Mouse (Mus musculus) liver, adult 2 months (tissue): ENCODE measurements around the gene Rpl12. TPM values are rescaled to one million over a fixed set of nuclear protein-coding genes. Genes with fewer than 3 reads are reported as not detected.

Source experiments
- DNase-seq: peaks from one replicate; pipeline ENCODE4 v3.0.0-alpha.2; 2011; ENCODE audit warnings: low read depth, low spot score; ENCODE audit errors: extremely low read depth
- H3K27ac ChIP-seq: fragments of 200-500 bp; replicated peaks from 2 replicates; pipeline ENCODE4 v1.5.1; 2012; ENCODE audit warnings: low read depth, mild to moderate bottlenecking, control low read depth, inconsistent platforms, low read length; ENCODE audit not compliant: insufficient read depth
- H3K27me3 ChIP-seq: fragments of 200-500 bp; 2 replicates; pipeline ENCODE4 v1.6.1; 2012; ENCODE audit warnings: mild to moderate bottlenecking, moderate library complexity, low read length, inconsistent platforms; ENCODE audit not compliant: control insufficient read depth, insufficient read depth
- H3K36me3 ChIP-seq: fragments of 200-500 bp; 2 replicates; pipeline ENCODE4 v1.6.1; 2012; ENCODE audit warnings: low read length, inconsistent platforms; ENCODE audit not compliant: control insufficient read depth, insufficient read depth
- H3K4me1 ChIP-seq: fragments of 200-500 bp; 2 replicates; pipeline ENCODE4 v1.6.1; 2011; ENCODE audit warnings: low read length; ENCODE audit not compliant: control insufficient read depth, insufficient read depth
- H3K4me3 ChIP-seq: fragments of 200-500 bp; 2 replicates; pipeline ENCODE4 v1.5.1; 2011; ENCODE audit warnings: low read depth, mild to moderate bottlenecking, control low read depth, low read length, moderate library complexity; ENCODE audit not compliant: insufficient read depth
- H3K79me2 ChIP-seq: fragments of 200-500 bp; 2 replicates; pipeline ENCODE4 v1.6.1; 2012; ENCODE audit warnings: inconsistent platforms, mild to moderate bottlenecking, low read length, moderate library complexity; ENCODE audit not compliant: control insufficient read depth, insufficient read depth
- H3K9ac ChIP-seq: fragments of 200-500 bp; 2 replicates; pipeline ENCODE4 v1.6.1; 2012; ENCODE audit warnings: low read depth, mild to moderate bottlenecking, control low read depth, inconsistent platforms, low read length
- CTCF ChIP-seq: fragments of 200-500 bp; IDR thresholded peaks from 2 replicates; pipeline ENCODE4 v1.5.1; 2011; ENCODE audit warnings: low read depth, low read length, control low read depth
- POLR2A ChIP-seq: fragments of 200-500 bp; IDR thresholded peaks from 2 replicates; pipeline ENCODE4 v1.6.1; 2011; ENCODE audit warnings: low read length, control low read depth; ENCODE audit not compliant: insufficient read depth; ENCODE audit errors: extremely low read depth
- WGBS: fragments of 180-500 bp; shearing (Covaris S2); methylation state at CpG from one replicate; pipeline ENCODE4 v1.1.7; 2018; 5-methylcytosine and 5-hydroxymethylcytosine counted together
- polyA plus RNA-seq: library from polyadenylated mRNA; depleted of rRNA; stranded (reverse); fragments of >200 nt; gene quantifications from 2 replicates; pipeline ENCODE4 v1.2.3, GENCODE M21; 2012
- total RNA-seq: library from RNA; depleted of rRNA; stranded (reverse); fragments of >200 nt; gene quantifications from 2 replicates; pipeline ENCODE4 v1.2.3, GENCODE M21; 2014

Rpl12 gene
- total and polyA plus RNA-seq, 2 experiments, result 158 to 473 TPM

DNA sequence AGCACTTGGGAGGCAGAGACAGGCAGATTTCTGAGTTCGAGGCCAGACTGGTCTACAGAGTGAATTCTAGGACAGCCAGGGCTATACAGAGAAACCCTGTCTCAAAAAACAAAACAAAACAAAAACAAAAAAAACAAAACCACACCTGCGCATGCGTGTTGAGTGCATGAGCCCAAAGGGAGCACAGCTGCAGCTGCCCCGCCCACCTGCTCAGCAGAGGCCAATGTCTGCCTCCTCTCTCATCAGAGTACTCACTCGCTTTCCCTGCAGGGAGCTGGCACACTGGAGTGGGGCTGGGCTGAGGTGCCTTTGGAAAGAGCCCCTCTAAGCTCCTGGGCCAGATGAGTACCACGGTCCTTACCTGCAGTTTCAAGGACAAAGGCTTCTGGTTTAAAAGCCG lies 29.6 kb upstream of the Rpl12 start:
- Histone ChIP-seq H3K27ac (no peak overlapping the region), H3K4me3 (no peak overlapping the region), H3K36me3 (peaks cover 2% of the 10 kb centered on the region), H3K4me1 (peaks cover 15% of the 10 kb centered on the region; the same call in 1 of the 2 replicates), H3K79me2 (no peaks in the 10 kb centered on the region), H3K27me3 (no peaks in the 10 kb centered on the region), H3K9ac (no peak overlapping the region)
- TF ChIP-seq CTCF (no peak), POLR2A (no peak)
- no peak for DNase-seq
- WGBS, result 91% methylated on average over 7 of the region's 7 CpGs

DNA sequence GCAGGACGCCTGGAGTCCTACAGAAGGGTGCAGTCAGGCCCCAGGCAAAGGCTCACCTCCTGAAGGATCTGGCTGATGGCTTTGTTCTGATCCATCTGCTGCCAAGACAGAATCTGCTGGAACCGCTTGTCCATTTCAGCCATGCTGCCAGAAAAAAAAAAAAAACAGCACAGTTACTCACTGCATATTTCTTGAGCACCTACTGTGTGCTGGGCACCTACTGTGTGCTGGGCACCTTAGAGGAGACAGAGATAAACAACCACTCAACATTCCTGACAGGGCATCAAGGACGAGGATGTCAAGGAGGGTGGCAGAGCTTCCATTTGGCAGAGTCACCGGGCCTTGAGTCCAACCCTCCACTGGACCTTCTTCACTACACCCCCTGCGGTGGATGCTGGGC lies 22.6 kb upstream of the Rpl12 start:
- DNase-seq, result no peak
- peaks cover 5% of the 10 kb centered on the region for H3K36me3 ChIP-seq
- 96% methylated on average over 5 of the region's 5 CpGs for WGBS
- no peaks in the 10 kb centered on the region for H3K79me2 ChIP-seq
- H3K9ac ChIP-seq, result no peak overlapping the region
- H3K4me3 ChIP-seq, result no peak overlapping the region
- H3K27me3 ChIP-seq, result no peaks in the 10 kb centered on the region
- no peaks in the 10 kb centered on the region for H3K4me1 ChIP-seq
- no peak overlapping the region for H3K27ac ChIP-seq
- TF ChIP-seq CTCF (no peak), POLR2A (no peak)

DNA sequence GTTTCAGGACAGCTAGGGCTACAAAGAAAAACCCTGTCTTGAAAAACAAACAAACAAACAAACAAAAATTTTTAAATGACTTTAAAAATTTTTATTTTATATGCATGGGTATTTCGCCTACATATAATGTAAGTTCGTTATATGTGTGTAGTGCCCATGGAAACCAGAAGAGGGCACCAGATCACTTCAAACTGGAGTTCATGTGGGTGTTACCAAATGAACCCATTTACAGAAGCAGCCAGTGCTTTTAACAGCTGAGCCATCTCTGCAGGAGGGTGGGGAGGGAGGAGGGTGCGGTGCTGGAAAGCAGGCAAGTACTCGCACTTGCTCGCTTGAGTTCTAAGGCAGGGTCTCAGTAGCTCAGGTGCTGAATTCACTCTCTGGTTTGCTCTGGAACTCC lies 21.9 kb upstream of the Rpl12 start:
- H3K4me3 ChIP-seq, result no peak overlapping the region
- peak; percentile 55 for DNase-seq
- H3K27me3 ChIP-seq, result no peaks in the 10 kb centered on the region
- no peak overlapping the region for H3K9ac ChIP-seq
- 93% methylated on average over 5 of the region's 5 CpGs for WGBS
- H3K4me1 ChIP-seq, result no peaks in the 10 kb centered on the region
- no peak overlapping the region for H3K27ac ChIP-seq
- TF ChIP-seq CTCF (peak; percentile 17; the same call in 1 of the 2 replicates), POLR2A (no peak)
- H3K36me3 ChIP-seq, result peaks cover 7% of the 10 kb centered on the region
- no peaks in the 10 kb centered on the region for H3K79me2 ChIP-seq

DNA sequence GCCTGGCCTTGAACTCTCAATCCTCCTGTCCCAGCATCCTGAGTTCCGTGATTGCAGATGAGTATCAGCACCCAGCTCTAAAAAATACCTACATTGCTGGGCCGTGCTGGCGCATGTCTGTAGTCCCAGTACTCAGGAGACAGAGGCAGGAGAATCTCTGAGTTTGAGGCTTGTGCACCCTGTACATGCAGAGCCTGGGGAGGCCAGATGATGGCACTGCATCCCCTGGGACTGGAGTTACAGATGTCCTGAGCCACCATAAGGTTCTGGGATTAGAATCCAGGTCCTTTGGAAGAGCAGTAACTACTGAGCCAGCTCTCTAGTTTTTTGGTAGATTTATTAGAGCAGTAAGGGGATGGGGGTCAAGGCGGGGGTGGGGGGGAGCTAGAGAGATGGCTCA lies 20.9 kb upstream of the Rpl12 start:
- WGBS, result 97% methylated on average over 4 of the region's 4 CpGs

DNA sequence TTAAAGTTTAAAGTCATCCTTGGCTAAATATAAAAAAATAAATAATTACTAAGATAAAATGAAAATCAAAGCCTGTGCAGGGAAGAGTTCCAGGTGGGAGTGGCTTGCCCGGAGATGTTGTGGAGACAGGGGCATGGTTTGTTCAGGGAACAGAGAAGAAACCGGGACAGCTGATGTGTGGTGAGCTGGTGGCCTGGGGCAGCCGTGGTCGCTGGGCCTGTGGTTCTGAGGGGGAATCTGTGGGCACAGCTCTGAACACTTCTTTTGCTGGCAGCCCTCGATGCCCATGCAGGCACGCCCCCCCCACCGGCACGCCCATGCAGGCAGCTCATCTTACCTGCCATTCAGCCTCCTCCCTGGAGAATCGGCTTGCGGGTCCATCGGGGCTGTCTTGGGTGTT lies 13.9 kb upstream of the Rpl12 start:
- Histone ChIP-seq H3K36me3 (peaks cover 8% of the 10 kb centered on the region; the same call in 1 of the 2 replicates), H3K4me1 (no peaks in the 10 kb centered on the region), H3K4me3 (no peak overlapping the region), H3K9ac (no peak overlapping the region), H3K27ac (no peak overlapping the region), H3K27me3 (no peaks in the 10 kb centered on the region), H3K79me2 (no peaks in the 10 kb centered on the region)
- no peak for DNase-seq
- TF ChIP-seq CTCF (no peak), POLR2A (no peak)
- WGBS, result 94% methylated on average over 11 of the region's 11 CpGs

More for the DNA sequence above, 20.9 kb upstream of the Rpl12 start:
- Histone ChIP-seq H3K27ac (no peak overlapping the region), H3K27me3 (no peaks in the 10 kb centered on the region), H3K4me3 (no peak overlapping the region), H3K79me2 (no peaks in the 10 kb centered on the region), H3K4me1 (no peaks in the 10 kb centered on the region), H3K9ac (no peak overlapping the region), H3K36me3 (peaks cover 9% of the 10 kb centered on the region; the same call in 1 of the 2 replicates)
- DNase-seq, result no peak
- no peak for TF ChIP-seq POLR2A
- peak; percentile 27; the same call in 1 of the 2 replicates for TF ChIP-seq CTCF

DNA sequence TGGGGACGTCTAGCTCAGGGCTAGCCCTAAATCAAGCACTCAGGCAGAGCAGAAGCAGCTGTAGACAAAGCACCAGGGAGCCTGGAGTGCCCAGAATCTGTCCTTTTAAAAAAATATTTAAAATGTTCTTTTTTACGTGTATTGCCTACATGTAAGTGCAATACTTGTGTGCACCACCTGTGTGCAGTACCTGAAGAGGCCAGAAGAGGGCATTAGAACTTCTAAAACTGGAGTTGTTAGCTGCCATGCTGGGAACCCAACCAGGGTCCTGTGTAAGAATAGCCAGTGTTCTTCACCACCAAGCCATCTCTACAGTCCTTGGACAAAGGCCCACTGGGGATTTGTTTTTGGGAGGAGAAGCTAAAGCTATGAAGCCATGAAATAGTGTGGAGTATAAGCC lies 6.8 kb upstream of the Rpl12 start:
- H3K79me2 ChIP-seq, result no peaks in the 10 kb centered on the region
- H3K9ac ChIP-seq, result no peak overlapping the region
- peaks cover 4% of the 10 kb centered on the region; the same call in 1 of the 2 replicates for H3K36me3 ChIP-seq
- no peaks in the 10 kb centered on the region for H3K27me3 ChIP-seq
- 96% methylated on average over 2 of the region's 2 CpGs for WGBS
- DNase-seq, result no peak
- H3K27ac ChIP-seq, result no peak overlapping the region
- TF ChIP-seq CTCF, result no peak
- TF ChIP-seq POLR2A, result no peak
- no peak overlapping the region for H3K4me3 ChIP-seq
- no peaks in the 10 kb centered on the region for H3K4me1 ChIP-seq
